Mouse (Mus musculus) limb, embryonic 13.5 days (tissue): ENCODE measurements around the gene Ints12. TPM values are rescaled to one million over a fixed set of nuclear protein-coding genes. Genes with fewer than 3 reads are reported as not detected.

Experiments used
- ATAC-seq: fragments of 200-750 bp; cut with Nextera tagmentation; 2 replicates; pipeline ENCODE4 v1.8.0; 2017; ENCODE audit warnings: low read depth, moderate number of reproducible peaks, moderate TSS enrichment; ENCODE audit not compliant: low FRiP score
- H3K27ac ChIP-seq: fragments of 300-500 bp; sonication (generic); 2 replicates; pipeline ENCODE4 v1.5.1; 2015; ENCODE audit warnings: inconsistent platforms, mild to moderate bottlenecking, moderate library complexity
- H3K27me3 ChIP-seq: fragments of 300-500 bp; sonication (generic); 2 replicates; pipeline ENCODE4 v1.6.1; 2015; ENCODE audit warnings: mild to moderate bottlenecking, inconsistent platforms
- H3K36me3 ChIP-seq: fragments of 300-500 bp; sonication (generic); 2 replicates; pipeline ENCODE4 v1.6.1; 2015; ENCODE audit warnings: inconsistent platforms, mild to moderate bottlenecking, moderate library complexity
- H3K4me1 ChIP-seq: fragments of 300-500 bp; sonication (generic); 2 replicates; pipeline ENCODE4 v1.6.1; 2015; ENCODE audit warnings: inconsistent platforms
- H3K4me2 ChIP-seq: fragments of 300-500 bp; sonication (generic); replicated peaks from 2 replicates; pipeline ENCODE4 v1.6.1; 2015; ENCODE audit warnings: inconsistent platforms, mild to moderate bottlenecking, moderate library complexity
- H3K4me3 ChIP-seq: fragments of 300-500 bp; sonication (generic); 2 replicates; pipeline ENCODE4 v1.5.1; 2015; ENCODE audit warnings: moderate library complexity, mild to moderate bottlenecking, inconsistent platforms
- H3K9ac ChIP-seq: fragments of 300-500 bp; sonication (generic); 2 replicates; pipeline ENCODE4 v1.6.1; 2015; ENCODE audit warnings: mild to moderate bottlenecking, inconsistent platforms
- H3K9me3 ChIP-seq: fragments of 300-500 bp; sonication (generic); 2 replicates; pipeline ENCODE4 v1.6.1; 2016; ENCODE audit warnings: inconsistent platforms
- WGBS: fragments of 180-500 bp; shearing (Covaris S2); methylation state at CpG from one replicate; pipeline ENCODE4 v1.1.7; 2015; 5-methylcytosine and 5-hydroxymethylcytosine counted together
- polyA plus RNA-seq: library from polyadenylated mRNA; unstranded; fragments of >200 nt; fragmentation: Nextera tagmentation; extraction: Ambion mirVana; gene quantifications from 2 replicates; pipeline ENCODE4 v1.2.1, GENCODE M21; 2015

The Ints12 gene
- polyA plus RNA-seq, 1 experiment from 2014 or later: 25.4 TPM

GRCm38 (mm10) chr3:133098909-133099308, 7.3 kb downstream of the Ints12 start:
- no peak overlapping the region for H3K9ac ChIP-seq
- peaks cover 53% of the 10 kb centered on the region for H3K36me3 ChIP-seq
- no peaks in the 10 kb centered on the region for H3K9me3 ChIP-seq

GRCm38 (mm10) chr3:133103768-133104167, 12.1 kb downstream of the Ints12 start:
- Histone ChIP-seq H3K4me1 (no peaks in the 10 kb centered on the region), H3K27ac (no peak overlapping the region), H3K36me3 (peaks cover 69% of the 10 kb centered on the region), H3K9ac (no peak overlapping the region), H3K27me3 (no peaks in the 10 kb centered on the region), H3K4me2 (no peak overlapping the region), H3K4me3 (no peak overlapping the region), H3K9me3 (no peaks in the 10 kb centered on the region)
- ATAC-seq: no peak
- WGBS: 83% methylated on average over 3 of the region's 3 CpGs

More at GRCm38 (mm10) chr3:133098909-133099308, 7.3 kb downstream of the Ints12 start:
- H3K4me3 ChIP-seq: no peak overlapping the region
- 0 out of 2 replicates have a peak, but pooled peaks cover 4% of the 10 kb centered on the region for H3K4me1 ChIP-seq
- no peak overlapping the region for H3K4me2 ChIP-seq
- H3K27ac ChIP-seq: no peak overlapping the region
- H3K27me3 ChIP-seq: no peaks in the 10 kb centered on the region
- ATAC-seq: no peak
- 87% methylated on average over 2 of the region's 2 CpGs for WGBS

GRCm38 (mm10) chr3:133104436-133104835, 12.8 kb downstream of the Ints12 start:
- H3K9me3 ChIP-seq: no peaks in the 10 kb centered on the region
- no peak overlapping the region for H3K4me2 ChIP-seq
- ATAC-seq: no peak
- peaks cover 69% of the 10 kb centered on the region for H3K36me3 ChIP-seq
- no peaks in the 10 kb centered on the region for H3K27me3 ChIP-seq
- no peak overlapping the region for H3K9ac ChIP-seq
- H3K27ac ChIP-seq: no peak overlapping the region
- no peak overlapping the region for H3K4me3 ChIP-seq
- WGBS: 88% methylated on average over 3 of the region's 3 CpGs
- no peaks in the 10 kb centered on the region for H3K4me1 ChIP-seq

DNA sequence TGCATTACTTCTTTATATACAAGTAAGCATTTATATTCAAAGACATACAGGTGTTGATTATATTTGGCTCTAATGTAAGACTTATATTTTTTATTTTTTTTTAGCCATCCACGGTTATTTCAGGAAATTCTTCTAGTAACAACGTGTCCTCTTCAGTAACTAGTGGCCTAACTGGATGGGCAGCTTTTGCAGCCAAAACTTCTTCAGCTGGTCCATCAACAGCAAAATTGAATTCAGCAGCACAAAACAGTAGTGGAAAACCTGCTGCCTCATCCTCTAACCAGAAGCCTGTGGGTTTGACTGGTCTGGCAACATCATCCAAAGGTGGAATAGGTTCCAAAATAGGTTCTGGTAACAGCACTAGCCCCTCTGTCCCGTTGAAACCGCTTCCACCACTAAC, 17.1 kb downstream of the Ints12 start:
- Histone ChIP-seq H3K4me1 (no peaks in the 10 kb centered on the region), H3K9ac (no peak overlapping the region), H3K4me2 (no peak overlapping the region), H3K27me3 (no peaks in the 10 kb centered on the region), H3K9me3 (peaks cover 4% of the 10 kb centered on the region; the same call in 1 of the 2 replicates), H3K36me3 (peaks cover 51% of the 10 kb centered on the region), H3K4me3 (no peak overlapping the region), H3K27ac (no peak overlapping the region)
- no peak for ATAC-seq
- WGBS: 92% methylated on average over 4 of the region's 4 CpGs

DNA sequence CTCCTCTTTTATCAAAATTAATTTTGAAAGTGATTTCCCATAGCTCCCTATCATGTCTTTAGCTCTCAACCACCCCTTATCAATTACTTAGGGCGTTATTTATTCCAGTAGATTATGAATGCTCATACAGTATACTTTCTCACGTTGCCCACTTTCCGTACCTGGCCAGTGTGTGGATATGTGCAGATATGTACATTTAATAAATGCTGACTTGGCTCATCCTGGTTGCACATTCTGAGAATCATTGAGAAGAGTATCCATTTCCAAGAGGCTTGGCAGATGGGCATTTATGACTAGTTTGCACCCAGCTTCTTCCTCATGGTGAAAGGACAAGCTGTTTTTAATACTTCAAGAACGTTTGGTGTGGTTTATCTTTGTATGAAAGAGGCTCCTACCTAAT, 18.2 kb downstream of the Ints12 start:
- no peak for ATAC-seq
- WGBS: 94% methylated on average over 4 of the region's 4 CpGs
- no peak overlapping the region for H3K27ac ChIP-seq

GRCm38 (mm10) chr3:133111741-133112140, 20.1 kb downstream of the Ints12 start:
- no peak overlapping the region for H3K9ac ChIP-seq
- 38% methylated on average over 2 of the region's 2 CpGs for WGBS
- H3K9me3 ChIP-seq: peaks cover 4% of the 10 kb centered on the region; the same call in 1 of the 2 replicates

More for the DNA sequence above, 18.2 kb downstream of the Ints12 start:
- no peak overlapping the region for H3K9ac ChIP-seq
- no peak overlapping the region for H3K4me3 ChIP-seq
- H3K4me1 ChIP-seq: no peaks in the 10 kb centered on the region
- H3K4me2 ChIP-seq: no peak overlapping the region
- H3K36me3 ChIP-seq: peaks cover 42% of the 10 kb centered on the region
- H3K9me3 ChIP-seq: peaks cover 4% of the 10 kb centered on the region; the same call in 1 of the 2 replicates
- no peaks in the 10 kb centered on the region for H3K27me3 ChIP-seq

DNA sequence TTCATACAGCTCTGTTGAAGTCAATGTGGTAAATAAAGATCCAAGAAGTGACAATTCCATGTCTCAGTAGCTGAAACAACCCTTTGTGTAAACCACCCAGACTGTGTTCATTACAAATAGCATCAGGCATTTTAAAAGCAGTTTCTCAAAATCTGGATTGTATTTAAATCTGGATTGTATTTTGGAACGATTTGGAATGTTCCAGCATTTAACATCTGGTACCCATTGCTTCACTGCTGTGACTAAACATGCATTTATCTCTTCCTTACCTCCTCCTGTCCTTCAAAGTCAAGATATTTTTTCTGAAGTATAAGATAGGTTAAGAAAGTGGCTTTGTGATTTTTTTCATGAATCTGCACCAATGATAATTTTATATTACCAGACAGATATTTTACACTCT, 21.6 kb downstream of the Ints12 start:
- H3K9ac ChIP-seq: no peak overlapping the region
- H3K4me3 ChIP-seq: no peak overlapping the region
- no peaks in the 10 kb centered on the region for H3K27me3 ChIP-seq
- no peak overlapping the region for H3K27ac ChIP-seq
- no peaks in the 10 kb centered on the region for H3K4me1 ChIP-seq
- WGBS: 18% methylated on average over 1 of the region's 1 CpGs
- peaks cover 4% of the 10 kb centered on the region; the same call in 1 of the 2 replicates for H3K9me3 ChIP-seq
- no peak overlapping the region for H3K4me2 ChIP-seq
- H3K36me3 ChIP-seq: peaks cover 18% of the 10 kb centered on the region
- 0 out of 2 replicates have a peak, but pooled peaks have one; percentile 28 for ATAC-seq

More at GRCm38 (mm10) chr3:133111741-133112140, 20.1 kb downstream of the Ints12 start:
- ATAC-seq: no peak
- Histone ChIP-seq H3K4me2 (no peak overlapping the region), H3K4me1 (no peaks in the 10 kb centered on the region), H3K36me3 (peaks cover 28% of the 10 kb centered on the region), H3K27ac (no peak overlapping the region), H3K4me3 (no peak overlapping the region), H3K27me3 (no peaks in the 10 kb centered on the region)

DNA sequence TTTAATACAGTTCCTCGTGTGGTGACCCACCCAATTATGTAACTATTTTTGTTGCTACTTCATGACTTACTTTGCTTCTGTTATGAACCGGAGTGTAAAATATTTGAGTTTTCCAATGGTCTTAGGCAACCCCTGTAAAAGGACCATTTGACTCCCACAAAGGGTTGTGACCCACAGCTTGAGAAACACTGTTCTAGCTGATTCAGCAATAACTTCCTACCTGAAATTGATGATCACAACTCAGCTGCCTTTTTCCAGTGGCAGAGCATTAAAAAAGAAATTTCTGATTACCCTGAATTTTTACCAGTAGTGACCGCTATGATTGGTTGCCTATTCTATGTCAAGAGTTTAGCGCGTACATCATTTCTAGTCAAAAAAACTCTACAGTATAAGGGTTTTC, 39.7 kb downstream of the Ints12 start:
- Histone ChIP-seq H3K27me3 (no peaks in the 10 kb centered on the region), H3K4me2 (no peak overlapping the region), H3K36me3 (no peaks in the 10 kb centered on the region), H3K9ac (no peak overlapping the region), H3K9me3 (no peaks in the 10 kb centered on the region), H3K4me1 (no peaks in the 10 kb centered on the region), H3K27ac (no peak overlapping the region), H3K4me3 (no peak overlapping the region)
- WGBS: 84% methylated on average over 5 of the region's 5 CpGs
- no peak for ATAC-seq

DNA sequence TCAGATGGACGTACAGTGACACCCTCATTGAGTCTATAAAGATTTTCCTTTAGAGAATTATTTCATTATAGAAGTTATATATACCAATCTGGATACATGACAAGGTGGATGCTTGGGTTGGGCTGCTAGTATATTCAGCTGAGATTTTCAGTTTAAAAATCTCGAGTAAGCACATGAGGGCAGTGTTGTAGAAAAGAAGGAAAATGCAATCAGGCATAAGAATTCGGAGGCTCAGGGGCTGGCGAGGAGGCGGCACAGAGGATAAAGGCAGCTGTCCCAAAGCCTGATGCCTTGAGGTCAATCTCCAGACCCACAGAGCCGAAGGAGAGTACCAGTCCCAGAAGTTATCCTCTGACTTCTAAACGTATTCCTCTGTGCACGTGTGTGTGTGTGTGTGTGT, 41.0 kb downstream of the Ints12 start:
- WGBS: 72% methylated on average over 8 of the region's 8 CpGs

GRCm38 (mm10) chr3:133141877-133142276, 50.2 kb downstream of the Ints12 start:
- no peak; the same call in 1 of the 2 replicates for ATAC-seq
- no peaks in the 10 kb centered on the region for H3K27me3 ChIP-seq
- no peaks in the 10 kb centered on the region for H3K9me3 ChIP-seq
- 82% methylated on average over 6 of the region's 6 CpGs for WGBS
- H3K4me2 ChIP-seq: 0 out of 2 replicates have a peak overlapping the region, but pooled peaks have one; percentile 7
- H3K27ac ChIP-seq: no peak overlapping the region
- H3K4me1 ChIP-seq: peaks cover 4% of the 10 kb centered on the region; the same call in 1 of the 2 replicates
- H3K36me3 ChIP-seq: no peaks in the 10 kb centered on the region
- H3K4me3 ChIP-seq: no peak overlapping the region
- H3K9ac ChIP-seq: no peak overlapping the region

More for the DNA sequence above, 41.0 kb downstream of the Ints12 start:
- no peak overlapping the region for H3K27ac ChIP-seq
- no peak overlapping the region for H3K9ac ChIP-seq
- H3K27me3 ChIP-seq: no peaks in the 10 kb centered on the region
- ATAC-seq: no peak
- no peak overlapping the region for H3K4me3 ChIP-seq
- H3K9me3 ChIP-seq: no peaks in the 10 kb centered on the region
- no peak overlapping the region for H3K4me2 ChIP-seq
- no peaks in the 10 kb centered on the region for H3K36me3 ChIP-seq
- no peaks in the 10 kb centered on the region for H3K4me1 ChIP-seq

GRCm38 (mm10) chr3:133144511-133145147, 53.0 kb downstream of the Ints12 start:
- Histone ChIP-seq H3K36me3 (no peaks in the 10 kb centered on the region), H3K4me3 (no peak overlapping the region), H3K4me1 (peaks cover 4% of the 10 kb centered on the region; the same call in 1 of the 2 replicates), H3K27me3 (no peaks in the 10 kb centered on the region), H3K9ac (no peak overlapping the region), H3K4me2 (no peak overlapping the region), H3K27ac (no peak overlapping the region), H3K9me3 (no peaks in the 10 kb centered on the region)
- 80% methylated on average over 6 of the region's 6 CpGs for WGBS
- ATAC-seq: no peak

- ATAC-seq: no peak
- H3K9ac ChIP-seq: no peak overlapping the region
- H3K4me3 ChIP-seq: no peak overlapping the region
- no peak overlapping the region for H3K27ac ChIP-seq
- no peaks in the 10 kb centered on the region for H3K9me3 ChIP-seq
- no peaks in the 10 kb centered on the region for H3K36me3 ChIP-seq
- 85% methylated on average over 6 of the region's 6 CpGs for WGBS
- H3K27me3 ChIP-seq: no peaks in the 10 kb centered on the region
- H3K4me2 ChIP-seq: no peak overlapping the region
- H3K4me1 ChIP-seq: no peaks in the 10 kb centered on the region
Observed at GRCm38 (mm10) chr3:133151629-133152028, 60.0 kb downstream of the Ints12 start.

DNA sequence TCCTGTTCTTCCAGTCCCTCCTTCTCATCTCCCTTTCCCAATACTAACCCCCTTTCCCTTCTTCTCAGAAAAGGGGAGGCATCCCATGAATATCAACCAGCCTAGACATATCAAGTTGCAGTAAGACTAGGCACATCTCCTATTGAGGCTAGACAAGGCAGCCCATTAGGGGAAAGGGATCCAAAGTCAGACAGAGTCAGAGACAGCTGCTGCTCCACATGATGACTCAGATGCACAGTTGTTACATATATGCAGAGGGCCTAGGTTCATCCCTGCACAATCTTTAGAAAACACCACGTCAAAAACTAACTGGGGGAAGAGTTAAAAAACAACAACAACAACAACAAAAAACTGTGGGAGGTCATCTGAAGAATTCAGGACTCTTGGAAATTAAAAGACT, 61.2 kb downstream of the Ints12 start:
- Histone ChIP-seq H3K27me3 (no peaks in the 10 kb centered on the region), H3K9ac (no peak overlapping the region), H3K36me3 (no peaks in the 10 kb centered on the region), H3K4me1 (no peaks in the 10 kb centered on the region), H3K4me2 (no peak overlapping the region), H3K27ac (no peak overlapping the region), H3K9me3 (no peaks in the 10 kb centered on the region), H3K4me3 (no peak overlapping the region)
- WGBS: 63% methylated on average over 1 of the region's 1 CpGs
- no peak for ATAC-seq
